Mouse (Mus musculus) midbrain, embryonic 11.5 days (tissue): ENCODE measurements at regions not wholly inside any gene's neighbourhood (a gene's known extent, or its start where the extent isn't known, plus 50 kb on each side); places are given as distances from the start of the nearest gene placed in this dataset.

Experiments
- ATAC-seq: fragments of 200-750 bp; cut with Nextera tagmentation; 2 replicates; pipeline ENCODE4 v1.8.0; 2017; ENCODE audit warnings: moderate TSS enrichment, moderate library complexity; ENCODE audit not compliant: low FRiP score
- DNase-seq: peaks from one replicate; pipeline ENCODE4 v3.0.0; 2015; ENCODE audit warnings: low spot score; ENCODE audit errors: missing footprints
- H3K27ac ChIP-seq: fragments of 300-500 bp; sonication (generic); 2 replicates; pipeline ENCODE4 v1.5.1; 2014; ENCODE audit warnings: low read depth, low read length
- H3K27me3 ChIP-seq: fragments of 300-500 bp; sonication (generic); 2 replicates; pipeline ENCODE4 v1.6.1; 2014; ENCODE audit warnings: mild to moderate bottlenecking, low read length, moderate library complexity, mixed read lengths; ENCODE audit not compliant: control insufficient read depth, insufficient read depth
- H3K36me3 ChIP-seq: fragments of 300-500 bp; sonication (generic); 2 replicates; pipeline ENCODE4 v1.6.1; 2014; ENCODE audit warnings: mild to moderate bottlenecking, low read length, moderate library complexity, mixed read lengths; ENCODE audit not compliant: control insufficient read depth, insufficient read depth
- H3K4me1 ChIP-seq: fragments of 300-500 bp; sonication (generic); 2 replicates; pipeline ENCODE4 v1.6.1; 2014; ENCODE audit warnings: low read length; ENCODE audit not compliant: control insufficient read depth, insufficient read depth
- H3K4me2 ChIP-seq: fragments of 300-500 bp; sonication (generic); 2 replicates; pipeline ENCODE4 v1.6.1; 2014; ENCODE audit warnings: mild to moderate bottlenecking, moderate library complexity
- H3K4me3 ChIP-seq: fragments of 300-500 bp; sonication (generic); 2 replicates; pipeline ENCODE4 v1.5.1; 2014; ENCODE audit warnings: low read depth, low read length
- H3K9ac ChIP-seq: fragments of 300-500 bp; sonication (generic); 2 replicates; pipeline ENCODE4 v1.6.1; 2014; ENCODE audit warnings: low read length
- H3K9me3 ChIP-seq: fragments of 300-500 bp; sonication (generic); 2 replicates; pipeline ENCODE4 v1.6.1; 2016; ENCODE audit warnings: low read length; ENCODE audit not compliant: control insufficient read depth
- WGBS: fragments of 180-500 bp; shearing (Covaris S2); extraction: QIAGEN DNeasy Blood & Tissue Kit; methylation state at CpG from one replicate; pipeline ENCODE4 v1.1.7; 2014; 5-methylcytosine and 5-hydroxymethylcytosine counted together

DNA sequence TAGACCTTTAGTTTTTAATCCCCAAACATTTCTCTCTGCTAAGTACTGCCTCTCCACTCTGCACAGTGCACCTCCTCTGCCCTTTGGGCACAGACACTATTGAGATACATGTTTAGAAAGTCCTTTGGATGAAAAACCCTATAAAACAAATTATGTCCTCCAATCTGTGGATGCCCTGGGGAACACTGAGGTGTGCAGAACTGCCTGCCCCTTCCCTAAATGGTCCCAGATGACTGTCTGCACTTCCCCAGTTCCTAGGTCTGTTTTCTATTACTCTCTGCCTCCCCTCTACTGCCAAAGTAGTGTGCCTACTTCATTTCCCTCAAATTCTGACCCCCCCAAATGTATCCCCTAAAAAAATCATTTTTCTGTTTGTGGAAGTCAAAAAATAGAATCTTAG lies 209.5 kb upstream of the Veph1 start:
- DNase-seq = no peak
- Histone ChIP-seq H3K9ac (no peak overlapping the region), H3K4me1 (peaks cover 3% of the 10 kb centered on the region; the same call in 1 of the 2 replicates), H3K4me3 (no peak overlapping the region), H3K36me3 (no peaks in the 10 kb centered on the region), H3K9me3 (no peaks in the 10 kb centered on the region), H3K27ac (no peak overlapping the region), H3K4me2 (no peak overlapping the region), H3K27me3 (no peaks in the 10 kb centered on the region)
- ATAC-seq = no peak

DNA sequence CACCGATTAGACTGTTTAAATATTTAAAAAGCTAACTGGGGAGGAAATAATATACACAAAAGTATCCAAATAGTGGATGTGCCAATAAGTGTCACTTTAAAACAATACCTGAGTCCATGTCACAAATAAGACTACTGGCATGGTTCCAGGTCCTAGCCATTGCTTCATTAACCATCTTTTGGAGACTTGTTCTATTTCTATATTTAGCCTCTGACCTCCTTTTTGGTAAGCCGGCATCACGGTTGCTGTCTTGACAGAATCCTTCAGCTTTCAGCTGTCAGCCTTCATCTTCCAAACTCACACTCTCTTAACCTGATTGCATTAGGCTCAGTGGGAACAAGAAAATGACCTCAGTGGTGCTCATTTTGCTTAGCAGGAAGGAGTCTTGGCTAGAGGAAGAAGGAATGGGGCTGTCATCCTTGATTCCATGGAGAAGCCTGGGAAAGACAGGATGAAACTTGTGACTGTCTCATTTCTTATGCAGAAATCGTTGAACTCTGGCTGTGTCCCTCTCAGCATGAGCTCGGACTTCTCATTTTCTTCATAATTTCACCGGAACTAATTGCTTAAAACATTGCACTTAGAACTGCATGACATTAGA lies 208.9 kb upstream of the Veph1 start:
- Histone ChIP-seq H3K27me3 (0 out of 2 replicates have a peak, but pooled peaks cover 2% of the 10 kb centered on the region), H3K36me3 (no peaks in the 10 kb centered on the region), H3K9me3 (no peaks in the 10 kb centered on the region), H3K4me1 (peaks cover 3% of the 10 kb centered on the region; the same call in 1 of the 2 replicates), H3K4me2 (no peak overlapping the region), H3K9ac (no peak overlapping the region), H3K27ac (no peak overlapping the region), H3K4me3 (no peak overlapping the region)
- DNase-seq = no peak
- ATAC-seq = no peak
- 64% methylated on average over 6 of the region's 6 CpGs for whole genome bisulfite sequencing

DNA sequence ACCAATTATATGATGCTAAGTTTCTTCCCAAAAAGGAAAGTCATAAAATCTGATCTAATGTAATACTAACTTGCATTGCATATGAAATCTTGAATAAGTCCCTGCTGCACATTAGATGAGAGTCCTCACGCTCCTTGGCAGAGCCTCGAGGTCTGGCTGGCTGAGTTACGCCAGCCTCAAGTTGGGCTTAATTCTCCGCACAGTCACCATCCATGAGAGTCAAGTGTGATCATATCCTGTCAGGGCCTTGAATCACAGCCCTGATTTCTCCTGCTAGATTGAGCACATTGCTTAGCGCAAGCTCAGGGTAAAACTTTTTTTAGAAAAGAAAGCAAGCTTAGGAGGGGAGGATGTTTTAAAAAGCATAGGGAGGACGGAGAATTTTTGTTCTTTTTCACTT lies 208.1 kb upstream of the Veph1 start:
- H3K36me3 ChIP-seq = no peaks in the 10 kb centered on the region
- ATAC-seq (no peak), DNase-seq (peak; percentile 65)
- H3K9me3 ChIP-seq = no peaks in the 10 kb centered on the region
- no peak overlapping the region for H3K9ac ChIP-seq
- H3K4me3 ChIP-seq = no peak overlapping the region
- H3K4me2 ChIP-seq = no peak overlapping the region
- H3K27ac ChIP-seq = no peak overlapping the region
- peaks cover 3% of the 10 kb centered on the region; the same call in 1 of the 2 replicates for H3K4me1 ChIP-seq
- 84% methylated on average over 6 of the region's 6 CpGs for WGBS
- 0 out of 2 replicates have a peak, but pooled peaks cover 2% of the 10 kb centered on the region for H3K27me3 ChIP-seq

DNA sequence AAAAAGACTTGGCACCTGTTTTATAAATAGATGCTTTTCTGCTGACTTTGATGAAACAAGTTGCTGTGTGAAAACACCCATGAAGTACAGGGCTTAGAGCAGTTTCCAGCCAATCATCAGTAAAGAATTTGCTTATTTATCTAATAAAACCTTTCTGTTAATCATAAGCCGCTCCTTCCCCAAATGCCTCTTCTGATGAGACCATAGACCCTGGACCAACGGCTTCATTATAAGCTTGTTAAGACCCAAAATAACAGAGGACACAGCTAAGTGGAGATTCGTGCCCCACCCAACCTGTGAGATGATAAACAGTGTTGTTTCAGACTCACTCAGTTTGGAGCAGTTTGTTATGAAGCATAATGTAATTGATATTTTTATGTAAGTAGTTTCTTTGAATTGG lies 207.0 kb upstream of the Veph1 start:
- 94% methylated on average over 3 of the region's 3 CpGs for WGBS
- ATAC-seq = no peak
- H3K4me3 ChIP-seq = no peak overlapping the region

DNA sequence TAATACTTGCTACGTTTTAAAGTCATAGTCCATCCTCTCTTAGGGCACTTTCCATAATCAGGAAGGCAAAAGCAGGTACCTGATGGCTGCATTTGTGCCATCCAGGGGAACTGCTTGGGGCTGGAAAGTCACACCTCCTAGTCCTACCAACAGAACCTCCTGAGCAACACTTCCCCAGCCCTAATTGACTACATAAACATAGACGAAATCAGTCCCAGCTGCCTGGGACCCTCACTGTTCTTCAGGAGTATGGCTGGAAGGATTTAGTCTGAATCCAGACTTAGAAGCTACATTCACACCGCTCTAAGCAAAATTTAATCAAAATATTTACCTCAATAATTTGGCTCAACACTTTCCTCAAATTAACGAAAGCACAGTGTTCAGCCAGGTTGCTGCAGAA lies 205.2 kb upstream of the Veph1 start:
- Histone ChIP-seq H3K27ac (no peak overlapping the region), H3K9me3 (no peaks in the 10 kb centered on the region), H3K4me2 (no peak overlapping the region), H3K36me3 (no peaks in the 10 kb centered on the region), H3K4me3 (no peak overlapping the region), H3K9ac (no peak overlapping the region), H3K4me1 (peaks cover 3% of the 10 kb centered on the region; the same call in 1 of the 2 replicates), H3K27me3 (0 out of 2 replicates have a peak, but pooled peaks cover 2% of the 10 kb centered on the region)
- DNase-seq (no peak), ATAC-seq (no peak)
- WGBS = 83% methylated on average over 4 of the region's 4 CpGs

More for the DNA sequence above, 207.0 kb upstream of the Veph1 start:
- no peak overlapping the region for H3K9ac ChIP-seq
- H3K4me2 ChIP-seq = no peak overlapping the region
- H3K27me3 ChIP-seq = 0 out of 2 replicates have a peak, but pooled peaks cover 2% of the 10 kb centered on the region
- no peaks in the 10 kb centered on the region for H3K36me3 ChIP-seq
- no peak overlapping the region for H3K27ac ChIP-seq
- H3K4me1 ChIP-seq = peaks cover 3% of the 10 kb centered on the region; the same call in 1 of the 2 replicates
- DNase-seq = peak; percentile 79
- no peaks in the 10 kb centered on the region for H3K9me3 ChIP-seq

DNA sequence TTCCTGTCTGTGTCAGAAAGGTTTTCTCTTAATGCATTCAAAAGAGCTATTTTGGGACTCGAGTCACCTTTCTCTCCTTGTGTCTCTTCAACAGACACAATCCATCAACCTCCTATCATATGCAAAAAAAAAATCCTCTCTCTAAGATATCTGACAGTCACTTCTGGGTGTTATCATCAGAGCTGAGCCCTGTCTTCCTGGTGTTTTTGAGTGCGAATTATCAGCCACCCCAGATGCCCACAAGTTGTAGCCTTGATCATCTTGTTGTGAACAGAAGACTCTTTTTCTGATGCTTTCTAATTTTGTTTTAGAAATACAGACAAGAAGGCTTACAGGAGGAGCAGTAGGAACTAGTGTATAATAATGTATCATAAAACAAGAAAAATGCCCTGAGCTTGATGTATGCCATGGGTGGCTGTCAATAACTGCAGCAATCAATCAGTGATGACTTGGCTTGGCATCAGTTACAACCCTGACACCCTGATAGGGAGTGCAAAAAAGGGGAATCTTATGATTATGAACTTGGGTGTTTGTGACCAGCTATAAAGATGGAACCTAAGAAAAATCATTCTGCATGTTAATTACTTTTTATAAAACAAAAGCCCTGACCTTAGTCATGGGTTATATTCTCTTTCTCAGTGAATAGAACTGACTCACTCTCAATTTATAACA lies 197.9 kb upstream of the Veph1 start:
- Histone ChIP-seq H3K36me3 (no peaks in the 10 kb centered on the region), H3K9ac (no peak overlapping the region), H3K4me3 (no peak overlapping the region), H3K4me1 (no peaks in the 10 kb centered on the region), H3K4me2 (no peak overlapping the region), H3K27ac (no peak overlapping the region), H3K27me3 (no peaks in the 10 kb centered on the region), H3K9me3 (no peaks in the 10 kb centered on the region)
- ATAC-seq (no peak), DNase-seq (peak; percentile 68)
- WGBS = 81% methylated on average over 2 of the region's 2 CpGs

DNA sequence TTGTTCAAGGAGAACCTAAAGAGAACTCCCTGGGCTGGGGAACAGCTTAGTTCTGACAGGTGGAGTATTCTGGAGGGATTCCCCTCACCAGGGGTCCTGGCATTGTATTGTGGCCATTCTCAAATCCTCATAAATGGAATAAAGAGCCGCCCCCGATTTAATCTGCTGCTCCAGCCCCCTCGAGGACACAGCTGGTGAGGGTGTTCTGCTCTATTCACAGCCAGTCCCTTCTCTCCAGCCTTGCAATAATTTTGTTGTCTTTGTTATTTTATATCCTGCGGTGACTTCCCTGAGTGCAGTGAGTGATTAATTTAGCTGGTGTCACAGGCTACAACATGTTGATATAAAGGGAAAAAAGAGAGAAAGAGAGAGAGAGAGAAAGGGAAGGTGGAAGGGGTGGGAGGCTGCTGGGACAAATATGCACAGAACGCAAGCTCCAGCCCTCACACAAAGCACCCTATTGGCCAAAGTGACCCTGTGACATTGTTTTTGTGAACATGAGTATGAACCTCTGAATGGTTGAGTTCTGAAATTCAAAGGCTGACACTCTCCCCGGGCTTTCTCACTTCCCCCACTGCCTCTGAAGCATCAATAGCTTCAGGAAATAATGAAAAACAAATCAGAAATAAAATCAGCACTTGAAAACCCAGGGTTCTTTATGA lies 194.2 kb upstream of the Veph1 start:
- WGBS = 10% methylated on average over 6 of the region's 6 CpGs
- Histone ChIP-seq H3K4me2 (no peak overlapping the region), H3K27me3 (no peaks in the 10 kb centered on the region), H3K9me3 (no peaks in the 10 kb centered on the region), H3K4me1 (no peaks in the 10 kb centered on the region), H3K9ac (no peak overlapping the region), H3K36me3 (no peaks in the 10 kb centered on the region), H3K4me3 (no peak overlapping the region), H3K27ac (no peak overlapping the region; the same call in 1 of the 2 replicates)
- ATAC-seq = peak; percentile 82
- peak; percentile 74 for DNase-seq

DNA sequence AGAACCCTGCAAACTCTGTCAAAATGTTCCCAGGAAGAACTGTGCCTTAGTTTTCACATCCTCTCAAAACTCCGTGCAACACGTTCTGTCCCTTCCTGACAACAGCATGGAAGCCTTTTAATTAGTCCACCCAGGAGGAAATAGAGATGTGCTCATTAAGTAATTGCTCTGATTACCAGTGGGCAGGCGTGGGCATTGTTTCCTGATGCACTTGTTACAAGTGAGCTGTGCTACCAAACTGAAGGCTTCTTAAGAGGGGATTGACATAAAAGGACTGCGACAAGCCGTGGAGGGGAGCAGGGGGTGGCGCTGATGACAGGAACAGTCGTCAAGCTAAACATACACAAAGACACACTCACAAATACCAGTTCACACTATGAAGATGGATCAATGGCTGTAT lies 192.1 kb upstream of the Veph1 start:
- WGBS = 53% methylated on average over 7 of the region's 7 CpGs
- Histone ChIP-seq H3K36me3 (no peaks in the 10 kb centered on the region), H3K27ac (no peak overlapping the region), H3K4me2 (no peak overlapping the region), H3K4me1 (no peaks in the 10 kb centered on the region), H3K9me3 (no peaks in the 10 kb centered on the region), H3K9ac (no peak overlapping the region), H3K27me3 (no peaks in the 10 kb centered on the region), H3K4me3 (no peak overlapping the region)
- no peak for ATAC-seq
- DNase-seq = no peak

DNA sequence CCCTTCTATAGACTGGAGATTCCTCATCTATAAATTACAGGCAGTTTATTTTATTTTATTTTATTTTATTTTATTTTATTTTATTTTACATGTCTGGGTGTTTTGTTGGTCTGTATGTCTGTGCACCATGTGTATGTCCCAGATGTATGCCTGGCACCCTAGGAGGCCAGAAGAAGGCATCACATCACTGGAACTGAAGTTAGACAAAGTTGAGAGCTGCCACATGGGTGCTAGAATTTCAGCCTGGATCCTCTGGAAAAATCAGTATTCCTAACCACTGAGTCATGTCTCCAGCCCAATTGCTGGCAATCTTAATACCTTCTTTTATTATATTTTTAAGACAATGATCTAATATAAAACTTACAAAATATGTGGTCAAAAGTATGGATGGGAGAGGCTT lies 190.0 kb upstream of the Veph1 start:
- H3K4me2 ChIP-seq = no peak overlapping the region
- ATAC-seq (no peak), DNase-seq (no peak)
- H3K9me3 ChIP-seq = no peaks in the 10 kb centered on the region
- no peaks in the 10 kb centered on the region for H3K36me3 ChIP-seq
- no peaks in the 10 kb centered on the region for H3K27me3 ChIP-seq
- H3K9ac ChIP-seq = no peak overlapping the region
- H3K27ac ChIP-seq = no peak overlapping the region
- H3K4me3 ChIP-seq = no peak overlapping the region
- no peaks in the 10 kb centered on the region for H3K4me1 ChIP-seq
